Mouse (Mus musculus): ENCODE data around the gene Tcf7l2. TPM values are rescaled to one million over a fixed set of nuclear protein-coding genes. Genes with fewer than 3 reads are reported as not detected.

The Tcf7l2 gene
- polyA plus RNA-seq, 1 experiment from 2014 or later: 189 TPM

DNA sequence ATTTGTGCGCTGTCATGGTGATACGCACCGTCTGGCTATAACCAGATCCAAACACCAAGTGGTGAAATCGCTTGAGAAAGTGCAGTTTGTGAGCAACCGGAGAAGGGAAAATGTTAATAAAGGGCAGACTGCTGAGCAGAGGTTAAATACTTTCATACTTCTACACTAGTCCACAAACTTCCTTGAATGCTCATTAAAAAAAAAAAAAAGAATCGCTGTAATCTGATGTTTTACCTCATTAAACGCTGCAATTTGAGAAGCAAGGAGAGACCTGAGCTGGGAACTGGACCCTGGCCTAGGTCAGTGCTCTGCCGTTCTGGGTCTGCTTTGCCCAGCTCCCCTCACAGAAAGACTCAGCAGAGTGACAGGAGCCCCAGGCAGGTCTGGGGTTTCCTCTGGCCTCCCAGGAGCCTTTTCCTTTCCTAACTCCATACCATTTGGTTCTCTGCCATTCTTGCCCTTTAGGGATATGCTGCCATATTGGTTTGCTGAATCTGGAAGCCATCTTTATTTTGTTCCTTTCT lies 33.5 kb upstream of the Tcf7l2 start:
- Histone ChIP-seq H3K36me3 (no peaks in the 10 kb centered on the region), H3K9ac (replicated peaks) (no peak overlapping the region), H3K4me3 (replicated peaks) (no peak overlapping the region), H3K4me2 (no peak overlapping the region), H3K4me1 (replicated peaks) (peaks cover 15% of the 10 kb centered on the region), H3K27me3 (no peaks in the 10 kb centered on the region), H3K27ac (0 out of 2 replicates have a peak overlapping the region, but pooled peaks have one; percentile 62), H3K9me3 (no peaks in the 10 kb centered on the region)
- WGBS: 32% methylated on average over 8 of the region's 8 CpGs
- no peak for ATAC-seq (ENCODE audit: insufficient number of reproducible peaks, insufficient read depth, low FRiP score, low TSS enrichment, low read depth)

DNA sequence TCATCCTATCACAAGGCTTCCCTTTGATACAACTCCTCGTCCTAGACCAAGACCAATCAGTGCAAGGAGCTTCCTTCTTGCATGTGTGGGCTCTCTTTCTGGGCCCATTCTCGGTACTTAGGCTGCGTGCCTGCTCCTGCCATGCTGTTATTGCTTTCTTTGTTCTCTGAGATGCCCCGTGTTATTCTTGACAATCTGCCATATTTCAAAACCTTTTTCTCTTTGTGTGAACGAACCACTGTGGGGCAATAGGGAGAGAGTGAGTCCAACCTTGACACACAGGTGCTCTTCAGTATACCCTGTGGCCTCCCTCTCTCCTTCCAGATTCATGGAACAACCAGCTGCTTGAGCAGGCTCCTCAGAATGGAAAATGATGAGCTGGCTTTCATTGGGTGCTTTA lies 30.8 kb upstream of the Tcf7l2 start:
- WGBS: 88% methylated on average over 5 of the region's 5 CpGs
- H3K9ac ChIP-seq (replicated peaks): no peak overlapping the region

DNA sequence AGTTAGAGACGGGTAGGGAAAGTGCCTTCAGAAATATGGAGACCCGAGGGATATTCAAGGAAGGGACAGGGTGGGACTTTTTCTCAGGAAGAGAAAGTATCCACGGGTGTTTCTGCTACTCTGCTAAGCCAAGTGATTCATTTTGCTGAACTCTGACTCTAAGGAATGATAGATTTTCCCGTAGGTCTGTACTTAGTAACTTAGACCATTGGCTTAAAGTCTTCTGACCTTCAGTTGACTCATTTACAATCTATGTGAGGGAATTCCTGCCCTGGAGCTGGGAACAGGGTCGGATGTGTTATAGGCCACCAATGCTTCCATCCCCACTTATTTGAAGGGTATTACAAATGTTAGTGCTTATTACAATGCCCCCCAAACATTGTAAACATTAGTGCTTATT lies 29.9 kb upstream of the Tcf7l2 start:
- 82% methylated on average over 5 of the region's 5 CpGs for WGBS
- Histone ChIP-seq H3K27me3 (no peaks in the 10 kb centered on the region; the same call in 1 of the 2 replicates), H3K9me3 (no peaks in the 10 kb centered on the region), H3K4me2 (no peak overlapping the region), H3K27ac (no peak overlapping the region), H3K4me1 (replicated peaks) (peaks cover 15% of the 10 kb centered on the region), H3K36me3 (no peaks in the 10 kb centered on the region), H3K9ac (replicated peaks) (no peak overlapping the region), H3K4me3 (replicated peaks) (no peak overlapping the region)
- no peak for ATAC-seq (ENCODE audit: insufficient number of reproducible peaks, insufficient read depth, low FRiP score, low TSS enrichment, low read depth)

More for the DNA sequence above, 30.8 kb upstream of the Tcf7l2 start:
- no peaks in the 10 kb centered on the region for H3K9me3 ChIP-seq
- peaks cover 15% of the 10 kb centered on the region for H3K4me1 ChIP-seq (replicated peaks)
- H3K27ac ChIP-seq: no peak overlapping the region
- no peaks in the 10 kb centered on the region; the same call in 1 of the 2 replicates for H3K27me3 ChIP-seq
- H3K4me2 ChIP-seq: no peak overlapping the region
- ATAC-seq (ENCODE audit: insufficient number of reproducible peaks, insufficient read depth, low FRiP score, low TSS enrichment, low read depth): no peak
- H3K36me3 ChIP-seq: no peaks in the 10 kb centered on the region
- H3K4me3 ChIP-seq (replicated peaks): no peak overlapping the region

DNA sequence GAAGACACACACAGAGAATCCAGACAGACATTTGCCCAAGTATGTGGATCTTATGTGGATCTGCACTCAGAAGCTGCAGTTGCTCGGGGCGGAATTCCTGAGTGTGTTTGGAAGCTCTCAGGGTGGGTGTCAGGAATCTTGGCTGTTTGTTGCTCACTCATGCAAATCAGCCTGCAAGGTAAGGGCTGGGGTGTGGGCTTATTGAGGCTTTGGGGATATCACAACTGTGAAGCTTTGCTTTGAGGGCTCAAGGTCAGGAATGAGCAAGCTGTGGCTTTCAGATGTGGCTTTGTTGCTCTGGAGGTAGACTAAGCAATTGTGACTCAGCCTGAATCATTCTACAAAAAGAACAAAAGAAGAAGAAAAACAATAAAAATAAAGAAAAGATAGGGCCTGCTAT lies 28.9 kb upstream of the Tcf7l2 start:
- ATAC-seq (ENCODE audit: insufficient number of reproducible peaks, insufficient read depth, low FRiP score, low TSS enrichment, low read depth): no peak
- H3K36me3 ChIP-seq: no peaks in the 10 kb centered on the region
- no peak overlapping the region for H3K4me3 ChIP-seq (replicated peaks)
- 87% methylated on average over 2 of the region's 2 CpGs for WGBS
- H3K9me3 ChIP-seq: no peaks in the 10 kb centered on the region
- no peaks in the 10 kb centered on the region; the same call in 1 of the 2 replicates for H3K27me3 ChIP-seq
- H3K27ac ChIP-seq: no peak overlapping the region
- H3K9ac ChIP-seq (replicated peaks): no peak overlapping the region
- no peak overlapping the region for H3K4me2 ChIP-seq
- peaks cover 12% of the 10 kb centered on the region for H3K4me1 ChIP-seq (replicated peaks)

DNA sequence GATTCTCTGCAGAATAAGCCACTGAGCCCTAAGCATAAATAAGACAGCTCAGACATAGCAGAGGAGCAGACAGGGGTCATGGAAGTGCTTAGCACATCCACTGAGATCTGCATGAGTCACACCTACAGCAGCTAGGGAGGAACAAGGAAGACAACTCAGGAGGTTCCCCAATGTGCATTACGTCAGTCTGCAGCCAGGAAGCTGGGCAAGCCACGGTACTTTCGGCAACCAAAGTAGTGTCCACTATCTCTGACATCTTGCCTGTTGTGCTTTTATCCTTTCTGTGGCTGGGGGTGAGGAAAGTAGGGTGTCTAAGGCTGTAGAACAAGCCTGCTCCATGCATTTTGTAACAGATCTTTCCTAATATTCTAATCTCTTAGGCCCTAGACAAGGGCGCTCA lies 27.6 kb upstream of the Tcf7l2 start:
- Histone ChIP-seq H3K9ac (replicated peaks) (no peak overlapping the region), H3K4me1 (replicated peaks) (no peaks in the 10 kb centered on the region), H3K4me3 (replicated peaks) (no peak overlapping the region), H3K36me3 (no peaks in the 10 kb centered on the region), H3K27ac (no peak overlapping the region), H3K9me3 (no peaks in the 10 kb centered on the region), H3K4me2 (no peak overlapping the region), H3K27me3 (no peaks in the 10 kb centered on the region; the same call in 1 of the 2 replicates)
- ATAC-seq (ENCODE audit: insufficient number of reproducible peaks, insufficient read depth, low FRiP score, low TSS enrichment, low read depth): no peak
- WGBS: 92% methylated on average over 4 of the region's 4 CpGs

GRCm38 (mm10) chr19:55714665-55715064 lies 27.0 kb upstream of the Tcf7l2 start:
- Histone ChIP-seq H3K9ac (replicated peaks) (no peak overlapping the region), H3K27me3 (no peaks in the 10 kb centered on the region; the same call in 1 of the 2 replicates), H3K27ac (no peak overlapping the region), H3K36me3 (no peaks in the 10 kb centered on the region), H3K9me3 (no peaks in the 10 kb centered on the region), H3K4me2 (no peak overlapping the region), H3K4me3 (replicated peaks) (no peak overlapping the region), H3K4me1 (replicated peaks) (no peaks in the 10 kb centered on the region)
- ATAC-seq (ENCODE audit: insufficient number of reproducible peaks, insufficient read depth, low FRiP score, low TSS enrichment, low read depth): no peak
- WGBS: 66% methylated on average over 3 of the region's 3 CpGs

DNA sequence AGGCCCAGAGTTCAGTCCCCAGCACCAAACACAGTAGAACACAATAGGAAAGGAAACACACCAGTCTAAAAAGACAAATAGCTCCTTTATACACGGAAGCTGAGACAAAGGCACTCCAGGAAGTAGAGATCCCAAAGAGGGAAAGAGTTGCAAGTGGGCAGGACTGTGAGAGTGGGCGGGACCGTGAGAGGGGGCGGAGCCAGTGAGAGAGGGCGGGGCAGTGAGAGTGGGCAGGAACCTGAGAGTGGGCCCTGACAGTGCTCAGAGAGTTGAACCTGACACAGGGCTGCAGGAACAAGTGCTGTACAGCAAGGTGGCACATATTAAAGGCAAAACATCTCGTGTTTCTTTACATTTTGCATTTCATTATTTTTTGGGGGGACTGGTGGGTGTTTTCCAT lies 22.5 kb upstream of the Tcf7l2 start:
- Histone ChIP-seq H3K36me3 (no peaks in the 10 kb centered on the region), H3K9ac (replicated peaks) (no peak overlapping the region), H3K4me2 (no peak overlapping the region), H3K4me1 (replicated peaks) (peaks cover 7% of the 10 kb centered on the region; the same call in 1 of the 2 replicates), H3K4me3 (replicated peaks) (no peak overlapping the region), H3K27ac (no peak overlapping the region), H3K9me3 (no peaks in the 10 kb centered on the region), H3K27me3 (peaks cover 4% of the 10 kb centered on the region)
- no peak for ATAC-seq (ENCODE audit: insufficient number of reproducible peaks, insufficient read depth, low FRiP score, low TSS enrichment, low read depth)
- WGBS: 78% methylated on average over 6 of the region's 6 CpGs

DNA sequence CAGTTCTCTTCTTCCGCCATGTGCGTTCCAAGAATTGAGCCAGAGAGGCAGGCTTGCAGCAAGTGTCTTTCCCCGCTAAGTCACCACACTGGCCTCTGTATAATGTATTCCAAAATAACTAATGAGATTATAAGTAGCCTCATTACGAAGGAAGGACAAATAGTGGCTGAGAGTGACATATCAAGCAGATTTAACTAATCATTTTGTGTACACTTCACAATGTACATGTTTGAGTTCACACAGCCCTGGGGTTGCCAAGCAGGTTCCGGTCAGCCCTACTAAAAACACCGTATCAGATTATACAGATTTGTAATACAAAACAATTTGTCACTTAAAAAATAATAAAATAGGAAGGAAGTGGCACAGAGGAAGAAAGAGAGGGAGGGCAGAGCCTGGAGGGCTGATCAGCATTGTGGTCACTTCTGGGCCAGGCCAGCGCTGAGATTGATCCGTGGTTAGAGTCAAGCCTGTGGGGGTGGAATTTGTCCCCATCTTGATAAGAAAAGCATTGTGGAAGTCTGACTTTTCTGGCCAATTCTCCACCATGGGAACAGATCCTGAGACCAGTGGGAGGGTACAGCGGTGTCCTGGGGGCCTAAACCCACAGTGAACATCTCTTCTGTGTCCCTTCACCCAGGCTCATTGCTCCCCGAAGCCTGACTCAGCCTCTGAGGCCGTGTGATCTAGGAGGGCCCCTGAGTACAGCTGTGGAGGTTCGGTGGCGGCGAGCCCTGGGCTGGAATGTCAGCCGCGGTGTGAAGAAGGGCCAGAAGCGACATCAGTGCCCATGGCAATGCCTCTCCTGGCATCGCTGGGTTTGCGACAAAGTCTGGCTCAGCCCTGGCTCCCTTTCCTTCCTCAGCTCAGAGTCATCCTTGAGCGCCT lies 21.9 kb upstream of the Tcf7l2 start:
- peaks cover 7% of the 10 kb centered on the region; the same call in 1 of the 2 replicates for H3K4me1 ChIP-seq (replicated peaks)
- no peak overlapping the region for H3K4me3 ChIP-seq (replicated peaks)
- no peak overlapping the region for H3K27ac ChIP-seq
- no peaks in the 10 kb centered on the region for H3K9me3 ChIP-seq
- WGBS: 84% methylated on average over 20 of the region's 20 CpGs
- no peak for ATAC-seq (ENCODE audit: insufficient number of reproducible peaks, insufficient read depth, low FRiP score, low TSS enrichment, low read depth)
- peaks cover 4% of the 10 kb centered on the region for H3K27me3 ChIP-seq
- no peak overlapping the region for H3K4me2 ChIP-seq
- H3K9ac ChIP-seq (replicated peaks): no peak overlapping the region
- no peaks in the 10 kb centered on the region for H3K36me3 ChIP-seq

DNA sequence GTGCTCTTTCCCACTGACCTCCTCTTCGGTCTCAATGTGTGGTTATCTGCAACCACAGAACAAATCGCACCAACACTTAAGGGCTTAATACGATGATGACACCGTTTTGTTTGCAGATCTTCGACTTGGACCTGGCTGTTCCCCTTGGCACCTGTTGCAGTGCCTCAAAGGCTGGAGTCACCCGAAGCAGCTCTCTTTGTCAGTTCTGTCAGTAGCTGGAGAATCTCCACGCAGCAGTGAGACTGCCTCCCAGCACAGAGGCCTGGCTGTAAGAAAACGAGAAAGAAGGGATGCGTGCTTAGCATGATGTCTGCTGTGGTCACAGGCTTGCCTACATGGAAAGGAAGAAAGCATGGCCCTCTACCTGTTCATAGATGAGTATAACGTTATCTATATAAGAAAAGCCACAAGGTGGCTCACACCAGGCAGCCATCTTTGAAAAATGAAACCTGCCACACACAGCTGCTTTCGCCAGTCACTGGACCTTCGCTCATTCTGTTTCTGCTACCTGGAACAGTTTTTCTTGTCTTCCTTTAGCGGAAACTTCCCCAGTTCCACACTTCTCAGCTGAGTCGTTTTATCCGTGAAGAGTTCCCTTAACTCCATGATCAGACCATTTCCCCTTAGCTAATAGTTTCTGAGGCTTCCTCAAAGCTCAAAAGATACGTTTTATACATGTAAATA lies 21.1 kb upstream of the Tcf7l2 start:
- H3K4me3 ChIP-seq (replicated peaks): no peak overlapping the region
- 81% methylated on average over 16 of the region's 16 CpGs for WGBS
- no peak overlapping the region for H3K27ac ChIP-seq
- H3K9ac ChIP-seq (replicated peaks): no peak overlapping the region
- no peaks in the 10 kb centered on the region for H3K9me3 ChIP-seq
- no peaks in the 10 kb centered on the region for H3K36me3 ChIP-seq
- H3K27me3 ChIP-seq: peaks cover 4% of the 10 kb centered on the region
- no peak for ATAC-seq (ENCODE audit: insufficient number of reproducible peaks, insufficient read depth, low FRiP score, low TSS enrichment, low read depth)
- H3K4me2 ChIP-seq: no peak overlapping the region
- H3K4me1 ChIP-seq (replicated peaks): peaks cover 7% of the 10 kb centered on the region; the same call in 1 of the 2 replicates

DNA sequence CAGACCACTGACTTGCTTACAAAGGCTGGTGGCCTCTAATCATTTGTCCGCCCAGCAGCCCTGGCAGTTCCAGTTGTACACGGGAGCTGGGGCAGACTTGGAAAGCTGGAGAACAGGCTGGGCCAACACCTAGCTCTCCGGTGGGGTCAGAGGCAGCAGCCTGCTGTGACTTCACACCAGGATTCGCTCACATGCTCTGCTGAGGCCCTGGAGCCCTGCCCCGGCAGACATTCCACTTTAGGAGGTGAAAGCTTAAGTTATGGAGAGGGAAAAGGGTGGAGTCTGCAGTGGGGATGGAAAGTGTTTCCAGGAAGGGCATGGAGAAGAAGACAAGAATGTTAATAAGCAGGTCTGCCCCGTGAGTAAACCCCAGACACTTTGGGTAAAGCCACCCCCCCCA lies 19.2 kb upstream of the Tcf7l2 start:
- 18% methylated on average over 6 of the region's 6 CpGs for WGBS
- Histone ChIP-seq H3K4me1 (replicated peaks) (peaks cover 7% of the 10 kb centered on the region; the same call in 1 of the 2 replicates), H3K9ac (replicated peaks) (peak overlapping the region; percentile 34; the same call in 1 of the 2 replicates), H3K27ac (peak overlapping the region; percentile 62; the same call in 1 of the 2 replicates), H3K27me3 (peaks cover 4% of the 10 kb centered on the region; the same call in 1 of the 2 replicates), H3K4me3 (replicated peaks) (no peak overlapping the region), H3K36me3 (no peaks in the 10 kb centered on the region), H3K9me3 (peaks cover 3% of the 10 kb centered on the region; the same call in 1 of the 2 replicates), H3K4me2 (no peak overlapping the region)
- no peak for ATAC-seq (ENCODE audit: insufficient number of reproducible peaks, insufficient read depth, low FRiP score, low TSS enrichment, low read depth)

- no peak overlapping the region for H3K27ac ChIP-seq
- peaks cover 5% of the 10 kb centered on the region; the same call in 1 of the 2 replicates for H3K9me3 ChIP-seq
- H3K4me2 ChIP-seq: no peak overlapping the region
- WGBS: 71% methylated on average over 8 of the region's 8 CpGs
- no peak for ATAC-seq (ENCODE audit: insufficient number of reproducible peaks, insufficient read depth, low FRiP score, low TSS enrichment, low read depth)
- H3K36me3 ChIP-seq: no peaks in the 10 kb centered on the region
- no peak overlapping the region for H3K4me3 ChIP-seq (replicated peaks)
- H3K4me1 ChIP-seq (replicated peaks): peaks cover 13% of the 10 kb centered on the region
- H3K27me3 ChIP-seq: no peaks in the 10 kb centered on the region
- H3K9ac ChIP-seq (replicated peaks): no peak overlapping the region
Observed at GRCm38 (mm10) chr19:55729376-55729775, 12.2 kb upstream of the Tcf7l2 start.

All from limb, embryonic 12.5 days (tissue).